Mouse (Mus musculus) erythroblast, embryonic 14.5 days (primary cell): Measurements from ENCODE around the gene Bmp8b. TPM values are rescaled to one million over a fixed set of nuclear protein-coding genes. Genes with fewer than 3 reads are reported as not detected.
"Not testable (repeated sequence)": the region's sequence is repeated elsewhere in the genome, so short reads cannot be mapped to it uniquely, and the experiment has no call there.

ENCODE experiments used
- H3K27me3 ChIP-seq: 2 replicates; pipeline ENCODE4 v1.6.1; 2012; ENCODE audit warnings: inconsistent platforms; ENCODE audit not compliant: control insufficient read depth
- H3K36me3 ChIP-seq: 2 replicates; pipeline ENCODE4 v1.6.1; 2012; ENCODE audit warnings: mild to moderate bottlenecking, inconsistent platforms; ENCODE audit not compliant: control insufficient read depth
- H3K4me1 ChIP-seq: 2 replicates; pipeline ENCODE4 v1.6.1; 2012; ENCODE audit warnings: inconsistent platforms; ENCODE audit not compliant: control insufficient read depth
- H3K4me3 ChIP-seq: replicated peaks from 2 replicates; pipeline ENCODE3; 2012; ENCODE audit warnings: moderate library complexity, mild to moderate bottlenecking, inconsistent platforms
- H3K9me3 ChIP-seq: 2 replicates; pipeline ENCODE4 v1.6.1; 2012; ENCODE audit warnings: low read length, inconsistent platforms, mixed read lengths; ENCODE audit not compliant: control insufficient read depth
- GATA1 ChIP-seq: IDR thresholded peaks from 2 replicates; pipeline ENCODE4 v1.6.1; 2012; ENCODE audit warnings: low read length, inconsistent platforms, mixed read lengths
- TAL1 ChIP-seq: IDR thresholded peaks from 3 replicates; pipeline ENCODE4 v1.6.1; 2012; ENCODE audit warnings: low read length, inconsistent platforms, mixed read lengths
- polyA plus RNA-seq: library from polyadenylated mRNA; stranded (reverse); fragments of >175 nt; gene quantifications from 2 replicates; pipeline ENCODE4 v1.2.3, GENCODE M21; 2012

Gene Bmp8b
- polyA plus RNA-seq, 1 experiment = not detected

DNA sequence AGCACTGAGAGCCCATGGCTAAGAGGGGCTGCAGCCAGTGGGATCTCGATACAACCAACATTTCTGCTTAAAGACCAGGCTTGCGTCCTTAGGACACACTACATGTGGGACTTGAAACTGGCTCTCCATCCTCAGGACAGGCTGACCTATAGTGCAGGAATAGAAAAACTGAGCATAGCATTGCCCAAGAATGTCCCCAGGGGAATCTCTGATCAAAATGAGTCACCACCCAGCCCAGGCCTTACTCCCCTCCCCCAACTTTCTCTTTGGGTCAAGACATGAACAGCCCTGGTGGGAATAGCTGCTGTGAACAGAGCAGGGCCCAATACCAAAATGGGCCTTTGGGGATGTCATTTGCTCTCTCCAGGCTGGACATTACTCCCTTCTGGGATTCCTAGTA is 1.9 kb downstream of the Bmp8b start:
- peaks cover 43% of the 10 kb centered on the region for H3K27me3 ChIP-seq
- peaks cover 6% of the 10 kb centered on the region for H3K4me1 ChIP-seq
- H3K4me3 ChIP-seq = no peak overlapping the region
- no peaks in the 10 kb centered on the region; the same call in 1 of the 2 replicates for H3K9me3 ChIP-seq
- TF ChIP-seq GATA1 (no peak), TAL1 (no peak)
- H3K36me3 ChIP-seq = no peaks in the 10 kb centered on the region

- no peaks in the 10 kb centered on the region; the same call in 1 of the 2 replicates for H3K9me3 ChIP-seq
- peaks cover 36% of the 10 kb centered on the region for H3K27me3 ChIP-seq
- no peaks in the 10 kb centered on the region for H3K36me3 ChIP-seq
- no peak overlapping the region for H3K4me3 ChIP-seq
- H3K4me1 ChIP-seq = peaks cover 6% of the 10 kb centered on the region
- TF ChIP-seq GATA1 (no peak), TAL1 (no peak)
These were observed 3.1 kb downstream of the Bmp8b start for GRCm38 (mm10) chr4:123108056-123108455.

DNA sequence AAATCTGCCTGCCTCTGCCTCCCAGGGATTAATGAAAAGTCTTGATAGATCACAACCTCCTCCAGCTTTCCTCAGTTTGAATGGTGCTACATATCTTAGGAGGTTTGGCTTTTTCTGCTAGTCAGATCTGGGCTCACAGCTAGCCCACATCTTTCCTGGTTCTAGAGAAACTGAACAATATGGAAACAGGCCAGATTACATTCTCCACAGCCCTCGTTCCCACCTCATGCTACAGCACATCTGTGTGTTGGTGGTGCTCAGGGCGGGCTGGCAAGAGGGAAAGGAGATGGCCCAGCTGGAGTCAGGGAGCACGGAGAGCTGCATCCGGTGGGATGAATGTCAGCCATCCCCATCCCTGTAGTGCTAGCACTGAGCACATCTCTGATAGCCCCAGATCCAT is 5.8 kb downstream of the Bmp8b start:
- Histone ChIP-seq H3K9me3 (no peaks in the 10 kb centered on the region), H3K36me3 (no peaks in the 10 kb centered on the region), H3K4me1 (no peaks in the 10 kb centered on the region), H3K27me3 (peaks cover 14% of the 10 kb centered on the region), H3K4me3 (no peak overlapping the region)
- TF ChIP-seq TAL1 = no peak
- no peak for TF ChIP-seq GATA1

GRCm38 (mm10) chr4:123111275-123111983 is 6.5 kb downstream of the Bmp8b start:
- not testable (repeated sequence) for H3K4me3 ChIP-seq, H3K36me3 ChIP-seq, H3K4me1 ChIP-seq, H3K9me3 ChIP-seq
- peaks cover 14% of the 10 kb centered on the region for H3K27me3 ChIP-seq

DNA sequence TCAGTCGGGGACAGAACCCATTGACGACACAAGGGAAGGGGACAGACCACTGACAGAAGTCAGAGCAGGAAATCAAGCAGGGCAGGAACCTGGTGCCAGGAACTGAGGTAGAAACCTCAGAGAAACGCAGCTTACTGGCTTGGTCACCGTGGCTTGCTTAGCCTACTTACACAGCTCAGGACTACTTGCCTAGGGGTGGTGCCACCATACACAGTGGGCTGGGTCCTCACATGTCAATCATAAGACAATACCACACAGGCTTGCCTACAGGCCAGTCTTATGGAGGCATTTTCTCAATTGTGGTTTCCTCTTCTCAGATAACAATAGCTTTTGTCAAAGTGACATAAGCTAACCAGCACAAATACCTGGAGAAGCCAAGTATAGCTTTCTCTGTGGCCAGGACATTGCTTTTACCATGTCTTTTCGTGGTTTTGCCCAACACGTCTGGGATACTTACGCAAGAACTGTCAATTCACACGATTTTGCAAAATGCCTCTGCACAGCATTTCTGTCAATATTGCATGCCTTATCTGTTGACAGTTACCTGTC is 7.3 kb downstream of the Bmp8b start:
- no peak overlapping the region for H3K4me3 ChIP-seq
- no peaks in the 10 kb centered on the region for H3K4me1 ChIP-seq
- H3K9me3 ChIP-seq = no peaks in the 10 kb centered on the region
- no peak for TF ChIP-seq TAL1
- no peak for TF ChIP-seq GATA1
- no peaks in the 10 kb centered on the region for H3K36me3 ChIP-seq
- H3K27me3 ChIP-seq = peaks cover 16% of the 10 kb centered on the region

DNA sequence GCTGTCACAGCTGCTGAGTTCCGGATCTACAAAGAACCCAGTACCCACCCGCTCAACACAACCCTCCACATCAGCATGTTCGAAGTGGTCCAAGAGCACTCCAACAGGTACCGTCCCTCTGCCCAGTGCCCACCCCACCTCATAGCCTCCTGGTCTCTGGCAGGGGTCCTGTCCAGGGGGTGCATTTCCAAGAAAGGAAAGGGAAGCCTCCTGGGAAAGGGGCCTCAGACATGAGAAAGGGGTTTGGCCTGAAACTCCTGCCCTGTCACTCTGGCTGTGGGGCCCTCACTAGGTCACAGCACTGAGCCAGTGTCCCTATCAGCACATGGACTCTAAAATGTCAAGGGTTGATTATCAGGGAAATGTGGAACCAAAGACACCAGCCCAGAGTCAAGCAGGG is 9.7 kb downstream of the Bmp8b start:
- H3K27me3 ChIP-seq = peaks cover 21% of the 10 kb centered on the region
- H3K9me3 ChIP-seq, H3K4me1 ChIP-seq, H3K36me3 ChIP-seq, H3K4me3 ChIP-seq: not testable (repeated sequence)

DNA sequence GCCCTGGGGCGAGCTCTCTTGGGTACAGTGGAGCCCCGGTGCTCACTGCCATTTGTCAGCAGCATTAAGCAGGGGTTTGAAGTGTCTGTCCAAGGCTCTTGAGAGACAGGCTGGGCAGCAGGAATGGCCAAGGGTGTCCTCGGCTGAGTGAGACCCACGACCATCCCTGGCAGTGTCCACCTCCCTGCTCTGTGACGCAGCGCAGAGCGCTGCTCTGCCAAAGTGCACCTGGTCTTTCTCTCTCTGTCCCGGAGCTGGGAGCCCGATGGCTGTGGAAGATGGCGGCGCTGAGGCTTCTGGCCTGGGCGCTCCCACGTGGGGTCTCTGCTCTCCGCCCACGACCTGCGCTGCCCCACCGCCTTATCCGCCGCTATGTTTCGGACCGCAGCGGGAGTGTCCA is 11.0 kb downstream of the Bmp8b start, which contains the start of gene Oxct2b:
TSS of gene Oxct2b (plus strand) at position 256 of the 400 bp plus-strand sequence.
- no peak within 1 kb of the TSS for H3K4me3 ChIP-seq

GRCm38 (mm10) chr4:123116640-123117039 is 11.7 kb downstream of the Bmp8b start:
- peaks cover 21% of the 10 kb centered on the region for H3K27me3 ChIP-seq
- not testable (repeated sequence) for H3K9me3 ChIP-seq, H3K36me3 ChIP-seq, H3K4me3 ChIP-seq, H3K4me1 ChIP-seq

More for the DNA sequence above, 11.0 kb downstream of the Bmp8b start, which contains the start of gene Oxct2b:
- Histone ChIP-seq H3K36me3 (no peaks in the 10 kb centered on the region), H3K9me3 (no peaks in the 10 kb centered on the region; the same call in 1 of the 2 replicates), H3K27me3 (peaks cover 21% of the 10 kb centered on the region), H3K4me1 (no peaks in the 10 kb centered on the region)
- TF ChIP-seq GATA1 (no peak), TAL1 (no peak)

DNA sequence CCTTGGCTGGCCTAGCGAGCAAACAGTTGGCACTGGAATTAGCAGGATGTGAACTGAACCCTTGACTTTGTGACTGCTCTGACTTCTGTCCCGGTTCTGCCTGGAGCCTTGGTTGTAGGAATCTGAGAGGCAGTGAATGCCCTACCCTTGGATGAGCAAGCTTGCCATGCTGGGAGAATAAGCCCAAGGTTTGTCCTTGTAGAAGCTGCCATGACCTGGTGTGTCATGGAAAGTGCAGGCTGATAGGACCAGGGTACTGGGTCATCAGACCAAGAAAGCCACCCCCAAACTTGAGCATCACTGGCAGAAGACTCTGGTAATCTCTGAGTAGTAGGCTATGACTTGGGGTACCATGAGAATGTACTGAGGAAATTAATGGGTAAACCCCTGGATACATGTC is 16.3 kb downstream of the Bmp8b start:
- Histone ChIP-seq H3K4me1 (no peaks in the 10 kb centered on the region), H3K36me3 (peaks cover 20% of the 10 kb centered on the region), H3K27me3 (peaks cover 12% of the 10 kb centered on the region), H3K9me3 (no peaks in the 10 kb centered on the region; the same call in 1 of the 2 replicates), H3K4me3 (no peak overlapping the region)
- TF ChIP-seq TAL1 (no peak), GATA1 (no peak)

DNA sequence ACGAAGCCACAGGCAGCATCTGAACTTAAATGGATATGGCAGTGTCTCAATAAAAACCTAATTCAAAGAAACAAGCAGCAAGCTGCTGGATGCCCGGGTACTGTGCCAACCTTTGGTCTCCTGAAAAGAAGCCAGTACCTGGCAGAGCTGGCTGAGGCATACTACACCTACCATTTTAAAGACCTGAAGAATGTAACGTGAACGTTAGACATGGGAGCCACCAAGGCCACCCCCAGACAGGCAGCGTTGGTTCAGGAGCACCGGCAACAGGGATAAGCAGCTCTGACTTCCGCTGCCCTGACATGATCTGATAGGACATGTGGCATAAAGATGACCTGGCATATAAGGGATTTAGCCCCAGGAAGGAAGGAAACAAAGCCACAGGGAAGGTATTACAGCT is 21.7 kb downstream of the Bmp8b start:
- H3K27me3 ChIP-seq = no peaks in the 10 kb centered on the region
- no peaks in the 10 kb centered on the region for H3K4me1 ChIP-seq
- peaks cover 71% of the 10 kb centered on the region for H3K36me3 ChIP-seq
- no peaks in the 10 kb centered on the region for H3K9me3 ChIP-seq
- no peak overlapping the region for H3K4me3 ChIP-seq
- TF ChIP-seq TAL1 (no peak), GATA1 (no peak)
